Mouse (Mus musculus): Measurements from ENCODE around the gene Zfp219.

GRCm38 (mm10) chr14:52003981-52004495 is 16.5 kb downstream of the Zfp219 start:
- TF ChIP-seq CTCF (IDR thresholded peaks at IDR 0.05; ENCODE audit: borderline replicate concordance, extremely low read depth, insufficient read depth, insufficient read length) (no peak), POLR2A (IDR thresholded peaks at IDR 0.05; ENCODE audit: borderline replicate concordance, extremely low read depth, insufficient read depth, insufficient read length, poor library complexity, severe bottlenecking) (no peak)

All from brain, embryonic 14.5 days (tissue).